Mouse (Mus musculus): ENCODE data around the gene Creld1.

The Creld1 gene

DNA sequence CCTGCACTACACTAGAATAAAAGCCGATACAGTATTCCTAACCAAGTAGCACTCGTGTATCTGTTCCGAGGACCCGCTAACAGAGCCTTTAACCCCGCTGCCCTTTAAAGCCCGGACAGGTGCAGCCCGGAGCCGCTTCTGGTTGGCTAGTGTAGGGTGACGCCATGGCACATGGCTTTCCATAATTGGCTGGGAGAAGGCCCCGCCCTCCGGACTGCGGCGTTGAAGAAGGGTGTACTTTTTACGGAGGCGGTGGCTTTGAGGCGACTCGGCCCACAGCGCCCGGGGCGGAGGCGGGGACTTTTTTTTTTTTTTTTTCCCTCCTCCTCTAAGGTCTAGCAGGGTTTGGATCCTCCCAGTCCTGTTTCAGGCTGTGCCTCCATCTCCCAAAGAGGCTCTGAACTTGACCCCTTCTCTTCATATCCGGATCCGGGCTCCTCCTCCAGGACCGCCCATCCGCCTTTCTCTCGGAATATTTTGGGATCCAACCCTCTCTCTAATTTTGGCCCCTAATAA lies at the start of gene Creld1:
TSS of gene Creld1 (plus strand) at position 198 of the 516 bp plus-strand sequence.
- peak; percentile 92 to 93 for DNase-seq (ENCODE audit: low spot score in 2 of 2)

DNA sequence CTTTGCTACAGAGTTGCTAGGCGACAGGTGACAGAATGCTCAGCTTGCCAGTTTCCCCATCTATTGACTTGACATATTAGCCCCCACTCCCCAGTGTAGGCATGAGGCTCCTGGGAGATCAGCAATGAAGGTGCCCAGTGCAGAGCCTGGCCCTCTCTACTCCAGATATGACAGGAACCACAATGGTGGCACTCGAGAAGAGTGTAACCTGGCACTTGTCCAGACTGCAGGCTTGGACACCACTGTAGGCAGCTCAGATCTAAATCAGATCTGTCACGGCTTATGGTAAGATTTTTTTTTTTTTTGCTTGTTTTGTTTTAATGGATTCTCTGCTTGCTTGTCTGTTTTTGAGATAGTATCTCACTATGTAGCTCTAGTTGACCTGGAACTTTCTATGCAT lies 49.4 kb upstream of the Creld1 start:
- DNase-seq (ENCODE audit: low spot score in 2 of 2), result no peak

DNA sequence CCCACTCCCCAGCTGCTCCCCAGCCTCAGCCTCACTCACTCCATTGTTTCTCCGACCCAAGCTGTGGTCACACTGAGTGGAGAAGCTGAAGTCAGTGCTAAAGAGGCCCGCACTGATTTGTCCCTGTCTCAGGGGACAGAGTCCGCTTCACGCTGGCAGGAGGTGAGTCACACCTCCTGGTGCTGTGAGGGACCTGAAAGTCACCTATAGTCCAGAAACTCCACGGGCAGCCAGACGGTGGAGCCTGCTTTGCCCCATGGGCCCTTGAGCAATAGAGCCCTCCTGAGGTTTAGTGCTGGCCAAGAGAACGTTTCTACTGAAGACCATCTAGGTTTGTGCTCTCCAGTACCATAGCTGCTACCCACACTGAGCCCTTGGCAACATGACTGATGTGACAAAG lies 48.4 kb upstream of the Creld1 start:
- no peak for DNase-seq (ENCODE audit: low spot score in 2 of 2)

DNA sequence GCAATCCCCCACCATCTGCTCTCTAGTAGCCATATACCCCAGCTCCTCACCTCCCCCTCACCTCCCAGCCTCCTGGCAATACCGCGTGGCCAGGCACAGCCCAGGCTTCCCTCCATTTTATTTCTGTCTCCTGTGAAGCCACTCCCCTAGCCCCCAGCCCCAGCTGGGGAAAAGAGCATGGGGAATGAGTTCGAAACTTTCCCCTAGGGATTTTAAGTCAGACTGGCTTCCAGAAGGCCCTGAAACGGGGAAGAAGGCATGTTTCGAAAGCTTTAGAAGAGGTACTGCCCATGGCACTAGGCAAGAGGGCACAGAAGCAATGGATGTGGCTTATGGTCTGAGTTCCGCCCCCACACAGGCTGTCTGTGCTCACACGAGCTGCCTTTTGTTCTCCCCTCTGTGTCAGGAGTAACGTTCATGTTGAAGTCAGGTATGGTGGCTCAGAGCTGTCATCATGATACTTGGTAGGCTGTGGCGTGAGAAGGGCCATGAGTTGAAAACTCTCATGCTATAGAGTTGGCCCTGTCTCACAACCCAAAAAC lies 47.4 kb upstream of the Creld1 start, which contains the start of gene Cidec:
TSS of gene Cidec (minus strand) at position 97 of the 542 bp plus-strand sequence.
- no peak for DNase-seq (ENCODE audit: low spot score in 2 of 2)

DNA sequence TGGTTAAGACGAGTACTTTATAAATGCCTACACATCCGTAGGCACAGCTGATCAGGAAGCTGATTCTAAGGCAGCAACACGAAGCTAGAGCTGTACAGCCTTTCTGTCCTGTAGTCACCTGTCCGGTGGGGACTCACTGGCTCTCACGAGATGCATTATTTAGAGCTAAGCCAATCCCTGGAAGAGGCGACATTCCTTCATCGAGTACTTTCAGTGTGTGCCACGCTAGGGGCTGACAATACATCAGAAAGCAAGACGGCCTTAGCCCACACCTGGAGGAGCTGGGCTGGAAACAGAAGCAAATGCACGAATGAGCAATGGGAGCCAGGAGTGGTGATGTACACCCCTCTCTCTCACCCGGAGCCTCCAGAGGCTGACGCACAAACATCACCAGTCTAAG lies 46.0 kb upstream of the Creld1 start:
- no peak for DNase-seq (ENCODE audit: low spot score in 2 of 2)

DNA sequence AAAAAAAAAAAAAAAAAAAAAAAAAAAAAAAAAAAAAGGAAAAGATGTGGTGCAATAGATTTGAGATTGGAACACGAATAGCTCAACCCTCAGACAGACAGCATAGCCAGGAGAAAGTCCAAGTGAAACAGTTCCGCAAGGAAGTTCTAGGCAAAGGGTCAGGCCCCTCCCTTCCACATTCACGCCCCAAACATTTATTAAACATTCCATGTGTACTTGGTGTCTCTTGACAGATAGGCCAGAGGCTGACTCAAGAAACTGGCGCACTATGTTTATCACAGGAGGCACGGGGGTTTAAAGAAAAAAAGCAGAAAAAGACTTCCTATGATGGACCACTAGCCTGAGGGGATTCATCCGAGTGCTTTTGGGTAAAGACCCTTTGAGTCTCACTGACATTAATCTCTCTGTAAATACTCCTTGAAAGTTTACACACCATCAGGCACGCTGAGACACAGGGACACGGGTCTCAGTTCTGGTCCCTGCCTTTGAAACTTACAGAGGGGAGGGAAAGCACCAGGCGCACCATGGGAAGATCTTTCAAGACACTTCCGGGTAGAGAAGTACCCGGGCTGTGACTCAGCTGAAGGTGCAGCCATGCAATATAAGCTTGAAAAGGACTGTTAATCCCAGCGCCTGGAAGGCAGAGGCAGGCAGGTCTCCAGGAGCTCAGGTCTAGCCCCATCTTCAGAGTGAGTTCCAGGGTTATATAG lies 44.2 kb upstream of the Creld1 start:
- DNase-seq (ENCODE audit: low spot score in 2 of 2), result no peak

DNA sequence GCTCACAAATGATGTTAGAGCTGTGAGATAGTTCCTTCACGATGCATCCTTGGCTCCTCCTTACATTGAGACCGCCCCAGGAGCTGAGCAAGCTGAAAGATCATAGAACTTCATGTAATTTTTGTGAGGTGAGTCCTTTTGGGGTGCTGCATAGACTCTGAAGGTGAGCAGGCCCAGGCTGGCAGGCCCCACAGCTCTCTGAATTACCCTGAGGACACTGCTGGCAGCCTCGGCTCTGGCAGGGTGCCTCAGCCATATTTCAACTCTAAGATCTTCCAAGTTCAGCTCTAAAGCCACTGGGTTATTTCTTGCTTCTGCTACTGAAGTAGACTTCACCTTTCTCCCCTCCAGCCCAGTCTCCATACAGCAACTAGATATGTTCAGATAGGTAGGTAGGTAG lies 42.4 kb upstream of the Creld1 start:
- no peak for DNase-seq (ENCODE audit: low spot score in 2 of 2)

DNA sequence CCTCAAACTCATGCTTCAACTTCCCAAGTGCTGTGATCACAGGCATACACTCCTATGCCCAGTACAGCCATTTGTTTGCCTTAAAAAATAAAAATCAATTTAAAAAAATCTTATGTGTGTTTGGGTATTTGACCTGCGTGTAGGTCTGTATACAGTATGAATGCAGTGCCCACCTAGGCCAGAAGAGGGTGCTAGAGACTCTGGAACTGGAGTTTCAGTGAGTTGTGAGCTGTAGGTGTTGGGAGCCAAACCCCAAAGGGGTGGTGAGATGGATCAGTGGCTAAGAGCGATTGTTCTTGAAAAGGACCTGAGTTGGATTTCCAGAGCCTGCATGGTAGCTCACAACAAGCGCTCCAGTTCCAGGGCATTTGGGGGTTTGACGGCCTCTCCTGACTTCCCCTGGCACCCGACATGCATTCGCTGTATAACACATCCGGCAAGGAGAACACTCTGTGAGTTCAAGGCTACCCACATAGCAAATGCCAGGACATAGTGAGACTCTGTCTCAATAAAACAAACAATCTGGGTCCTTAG lies 41.9 kb upstream of the Creld1 start:
- peak; percentile 77 to 88 for DNase-seq (ENCODE audit: low spot score in 2 of 2)

DNA sequence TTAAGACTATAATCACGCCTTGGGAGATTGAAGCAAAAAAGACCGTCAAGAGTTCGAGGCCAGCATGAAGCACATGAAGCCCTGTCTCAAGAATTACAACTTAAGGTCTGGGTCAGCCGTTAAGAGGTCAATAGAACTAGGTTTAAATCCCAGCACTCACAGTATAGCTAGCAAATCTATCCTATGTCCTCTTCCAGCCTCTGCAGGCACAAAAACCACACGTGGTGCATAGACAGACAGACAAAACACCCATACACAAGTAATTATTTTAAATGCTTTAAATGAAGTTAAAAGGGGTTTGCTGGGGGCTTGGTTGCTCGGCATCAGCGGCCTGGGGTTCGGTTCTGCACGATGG lies 41.0 kb upstream of the Creld1 start:
- no peak for DNase-seq (ENCODE audit: low spot score in 2 of 2)

DNA sequence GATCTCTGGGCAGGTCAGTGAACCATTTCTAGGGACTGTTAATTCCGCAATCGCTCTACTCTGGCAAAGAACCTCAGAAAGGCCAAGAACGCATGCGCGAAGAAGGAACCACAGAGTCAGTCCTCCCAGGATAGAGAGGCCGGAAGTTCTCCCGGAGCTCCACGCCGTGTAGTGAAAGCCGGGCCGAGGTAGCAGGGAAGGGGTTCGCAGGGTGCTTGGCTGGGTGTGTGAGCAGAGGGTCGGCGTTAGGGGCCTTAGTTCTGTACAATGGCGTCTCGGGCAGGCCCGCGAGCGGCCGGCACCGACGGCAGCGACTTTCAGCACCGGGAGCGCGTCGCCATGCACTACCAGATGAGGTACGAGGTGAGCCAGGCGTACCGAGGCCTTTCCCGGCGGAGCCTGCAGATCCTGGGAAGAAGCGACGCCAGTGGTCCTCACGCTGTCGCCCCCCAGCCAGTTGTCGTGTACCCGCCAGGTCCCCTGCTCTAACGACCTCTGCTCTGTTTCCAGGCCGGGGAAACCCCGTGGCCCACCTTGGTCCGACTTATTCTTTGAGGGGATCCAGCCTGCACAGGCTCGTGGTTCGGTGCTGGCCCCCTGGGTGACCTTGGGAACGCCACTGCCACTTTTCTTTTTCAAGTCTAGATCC lies 40.5 kb upstream of the Creld1 start, which contains the start of gene Jagn1:
TSS of gene Jagn1 (plus strand) at position 128 of the 649 bp plus-strand sequence.
- peak; percentile 91 to 96 for DNase-seq (ENCODE audit: low spot score in 2 of 2)

DNA sequence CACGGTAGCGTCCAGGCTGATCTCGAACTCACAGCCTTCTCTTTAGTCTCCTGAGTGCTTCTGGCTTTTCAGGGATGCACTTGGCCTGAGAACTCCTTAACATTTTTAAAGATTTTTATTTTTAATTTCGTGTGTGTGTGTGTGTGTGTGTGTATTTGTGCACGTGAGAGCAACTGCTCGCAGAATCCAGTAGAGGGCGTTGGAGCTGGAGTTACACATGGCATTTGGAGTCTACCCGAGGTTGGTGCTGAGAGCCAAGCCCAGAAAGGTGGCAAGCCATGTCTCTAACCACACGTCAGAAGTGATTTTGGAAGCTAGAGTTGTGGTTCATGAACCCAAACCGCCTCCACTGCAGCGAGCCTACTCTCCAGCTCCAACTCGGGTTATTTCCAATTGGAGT lies 40.0 kb upstream of the Creld1 start:
- no peak for DNase-seq (ENCODE audit: low spot score in 2 of 2)

DNA sequence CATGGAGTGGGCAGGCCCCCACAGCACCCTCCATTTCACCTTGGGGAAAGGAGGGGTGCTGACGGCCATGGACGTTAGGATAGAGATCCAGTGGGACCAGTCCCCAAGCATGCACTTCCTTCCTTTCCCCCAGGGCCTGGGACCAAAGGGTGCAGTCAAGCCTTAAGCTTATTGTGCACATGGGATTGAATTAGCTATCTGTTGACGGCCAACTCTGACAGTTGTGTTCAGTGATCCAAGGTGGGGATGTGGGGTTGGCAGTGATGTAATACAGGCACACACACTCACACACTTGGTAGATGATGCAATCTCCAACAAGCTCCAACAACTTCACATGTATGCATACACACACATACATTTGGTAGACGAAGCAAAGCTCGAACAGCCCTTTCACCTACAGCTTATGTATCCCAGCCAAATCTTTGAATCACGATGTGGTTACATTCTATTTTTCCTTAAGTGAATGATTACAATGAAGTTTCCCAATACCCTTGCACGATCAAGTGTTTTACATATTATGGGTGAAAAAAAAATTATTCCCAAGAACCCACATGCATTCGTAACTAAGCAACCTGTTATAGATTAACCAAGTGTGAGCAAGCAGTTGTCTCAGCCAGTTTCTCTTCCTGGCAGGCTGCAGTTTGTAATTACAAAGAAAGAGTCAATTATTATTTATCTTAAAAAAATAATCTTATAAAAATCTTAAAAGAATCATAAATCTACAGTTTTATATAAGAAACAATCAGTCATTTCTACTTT lies 38.7 kb upstream of the Creld1 start:
- no peak for DNase-seq (ENCODE audit: low spot score in 2 of 2)

DNA sequence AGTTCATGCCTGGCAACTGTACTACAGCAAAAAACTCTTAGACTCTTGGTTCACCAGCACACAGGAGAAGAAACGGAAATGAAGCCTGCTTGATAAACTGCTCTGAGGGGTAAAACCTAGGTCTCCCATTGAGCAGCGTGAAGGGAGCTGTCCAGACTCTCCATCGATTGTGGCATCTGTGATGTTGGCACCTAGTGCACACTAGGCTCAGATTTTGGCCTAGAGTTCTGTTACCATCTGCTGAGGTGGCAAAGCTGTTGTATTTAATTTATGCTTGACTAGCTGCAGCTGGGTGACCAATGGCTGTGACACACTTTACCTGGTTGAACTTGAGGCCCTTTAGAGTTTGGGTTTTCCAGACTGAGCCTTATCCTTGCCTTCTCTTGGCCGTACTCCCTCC lies 35.5 kb upstream of the Creld1 start:
- no peak for DNase-seq (ENCODE audit: low spot score in 2 of 2)

DNA sequence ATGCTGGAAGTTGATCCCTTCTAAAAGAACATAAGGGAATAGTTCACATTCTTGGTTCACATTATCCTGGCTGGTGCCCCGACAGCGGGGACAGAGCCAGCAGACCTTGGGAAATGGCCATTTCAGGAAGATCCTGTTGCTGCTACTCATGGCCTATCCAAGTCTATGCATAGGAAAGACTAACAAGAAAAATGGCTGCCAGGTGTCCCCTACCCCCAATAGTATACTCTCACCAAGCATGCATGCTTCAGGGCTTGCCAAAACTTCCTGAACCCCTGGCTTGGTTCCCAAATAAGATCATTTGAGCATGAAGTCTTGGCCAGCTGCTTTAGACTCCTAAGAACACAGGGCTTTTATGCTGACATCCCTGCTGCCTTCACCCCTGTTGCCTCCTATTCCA lies 31.3 kb upstream of the Creld1 start:
- no peak for DNase-seq (ENCODE audit: low spot score in 2 of 2)

DNA sequence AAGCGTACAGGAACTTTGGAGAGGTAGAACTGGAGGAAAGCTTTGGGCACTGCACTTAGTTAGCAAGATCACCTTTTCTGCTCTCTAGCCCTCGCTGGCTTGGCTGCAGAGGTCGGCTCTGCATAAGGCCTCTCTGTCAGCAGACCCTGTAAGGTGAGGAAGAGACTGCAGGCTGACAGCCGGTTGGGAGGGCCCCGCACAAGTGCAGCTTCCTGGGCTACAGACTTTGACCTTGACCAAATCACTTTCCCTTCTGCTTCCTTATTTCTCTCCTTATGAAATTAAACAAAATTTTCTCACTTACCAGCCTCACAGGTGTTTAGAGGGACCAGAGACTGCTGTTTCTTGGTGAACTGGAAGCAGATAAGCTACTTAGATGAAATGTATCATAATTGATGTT lies 28.1 kb upstream of the Creld1 start:
- DNase-seq (ENCODE audit: low spot score in 2 of 2), result no peak

DNA sequence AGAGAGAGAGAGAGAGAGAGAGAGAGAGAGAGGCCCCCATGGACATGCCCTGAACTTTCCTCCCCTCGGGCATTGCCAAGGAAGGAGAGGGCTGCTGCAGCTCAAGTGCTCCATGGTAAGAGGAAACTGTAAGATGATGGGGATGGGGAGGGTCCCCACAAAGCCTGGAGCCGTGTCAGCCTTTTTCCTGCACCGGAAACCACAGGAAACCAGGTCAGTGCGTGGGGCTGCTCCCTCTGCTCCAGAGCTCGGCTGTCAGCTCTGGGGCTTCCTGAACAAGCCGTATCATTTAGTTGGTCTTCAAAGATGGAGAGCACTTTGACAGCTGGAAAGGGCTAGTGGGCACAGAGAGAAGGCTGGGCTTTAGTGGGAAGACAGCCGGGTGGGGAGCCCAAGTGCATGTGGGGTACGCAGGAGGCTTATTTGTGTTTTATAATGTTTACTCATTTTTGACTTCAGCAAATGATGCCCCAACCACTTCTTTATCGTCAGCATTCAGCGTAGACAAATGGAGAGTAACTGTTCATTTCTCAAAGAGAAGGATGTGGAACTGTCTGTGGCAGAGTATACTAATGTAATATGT lies 25.1 kb upstream of the Creld1 start, which contains the start of gene Il17re:
TSS of gene Il17re (plus strand) at position 533 of the 583 bp plus-strand sequence.
- no peak for DNase-seq (ENCODE audit: low spot score in 2 of 2)

DNA sequence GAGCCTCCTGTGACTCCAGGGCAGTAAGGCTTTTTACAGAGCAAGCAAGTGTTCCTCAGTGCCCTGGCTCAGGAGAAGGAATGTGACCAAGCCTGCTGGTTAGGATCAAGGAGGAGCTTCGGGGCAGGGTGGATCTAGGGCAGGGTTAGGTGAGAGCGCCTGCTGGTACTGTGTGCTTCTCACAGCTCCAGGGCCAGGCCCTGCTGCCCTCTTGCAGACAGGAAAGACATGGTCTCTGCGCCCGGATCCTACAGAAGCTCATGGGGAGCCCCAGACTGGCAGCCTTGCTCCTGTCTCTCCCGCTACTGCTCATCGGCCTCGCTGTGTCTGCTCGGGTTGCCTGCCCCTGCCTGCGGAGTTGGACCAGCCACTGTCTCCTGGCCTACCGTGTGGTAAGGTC lies 24.5 kb upstream of the Creld1 start:
- no peak for DNase-seq (ENCODE audit: low spot score in 2 of 2)

DNA sequence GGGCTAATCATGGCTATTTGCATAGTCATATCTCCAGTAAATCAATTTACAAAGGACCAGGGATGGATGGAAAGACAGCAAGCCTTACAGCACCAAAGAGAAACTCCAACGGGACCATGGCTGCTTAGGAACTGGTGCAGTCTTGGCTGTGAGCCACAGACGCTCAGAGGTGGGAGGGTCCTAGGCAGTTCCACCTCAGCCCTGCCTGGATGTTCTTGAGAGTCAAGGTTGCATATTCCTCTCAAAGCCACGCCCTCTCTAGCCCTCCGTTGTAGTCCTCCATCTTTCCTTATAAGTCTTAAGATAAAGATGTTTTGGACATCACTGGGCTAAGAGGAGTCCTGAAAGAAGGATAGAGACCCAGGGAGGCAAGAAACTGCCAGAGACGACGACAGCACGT lies 19.1 kb upstream of the Creld1 start:
- no peak for DNase-seq (ENCODE audit: low spot score in 2 of 2)

DNA sequence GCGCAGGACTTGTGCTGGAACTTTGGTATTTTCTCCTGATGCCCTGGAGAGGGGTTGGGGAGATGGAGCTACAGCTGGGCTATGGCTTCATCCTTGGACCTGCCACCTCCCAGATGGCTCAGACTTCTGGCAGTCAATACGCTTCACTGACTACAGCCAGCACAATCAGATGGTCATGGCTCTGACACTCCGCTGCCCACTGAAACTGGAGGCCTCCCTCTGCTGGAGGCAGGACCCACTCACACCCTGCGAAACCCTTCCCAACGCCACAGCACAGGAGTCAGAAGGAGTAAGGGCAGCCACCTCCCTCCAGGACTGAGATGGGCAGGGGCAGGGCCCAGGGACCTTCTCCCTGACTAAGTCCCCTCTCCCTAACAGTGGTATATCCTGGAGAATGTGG lies 17.5 kb upstream of the Creld1 start:
- no peak for DNase-seq (ENCODE audit: low spot score in 2 of 2)

DNA sequence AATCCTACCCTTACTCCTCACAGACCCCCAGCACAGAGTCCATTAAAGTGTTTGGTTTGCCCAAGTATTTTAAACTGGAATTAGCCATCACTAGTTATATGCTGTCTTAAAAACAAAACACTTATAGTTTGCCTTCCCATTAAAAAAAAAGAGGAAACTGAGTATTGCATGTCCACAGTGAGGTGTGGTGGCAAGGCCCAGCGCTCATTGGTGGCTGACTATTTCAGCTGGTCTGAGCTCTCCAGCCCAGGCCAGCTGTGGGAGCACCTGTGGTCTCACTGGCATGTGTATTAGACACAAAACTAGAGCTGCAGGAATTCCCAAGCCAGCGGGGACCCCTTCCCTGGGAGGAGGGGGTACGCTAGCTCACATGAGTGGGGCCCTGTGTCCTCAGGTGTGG lies 14.6 kb upstream of the Creld1 start:
- DNase-seq (ENCODE audit: low spot score in 2 of 2), result no peak

DNA sequence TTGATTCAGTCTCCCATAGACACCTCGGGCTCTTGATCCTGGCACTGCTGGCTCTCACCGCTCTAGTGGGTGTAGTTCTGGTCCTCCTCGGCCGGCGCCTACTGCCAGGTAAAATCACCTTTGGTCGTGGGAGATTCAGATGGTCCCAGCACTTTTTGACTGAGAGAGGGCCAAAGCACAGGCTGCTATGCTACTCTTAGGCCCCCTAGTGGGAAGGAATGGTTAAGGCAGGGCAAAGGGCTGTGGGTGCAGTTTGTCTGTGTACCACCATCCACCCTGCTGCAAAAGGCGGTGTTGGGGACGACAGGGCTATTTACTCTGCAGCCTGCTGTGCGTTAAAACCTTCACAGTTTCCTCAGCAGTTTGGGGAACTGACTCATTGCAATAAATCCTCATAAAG lies 14.1 kb upstream of the Creld1 start:
- peak; percentile 74 to 86 for DNase-seq (ENCODE audit: low spot score in 2 of 2)

DNA sequence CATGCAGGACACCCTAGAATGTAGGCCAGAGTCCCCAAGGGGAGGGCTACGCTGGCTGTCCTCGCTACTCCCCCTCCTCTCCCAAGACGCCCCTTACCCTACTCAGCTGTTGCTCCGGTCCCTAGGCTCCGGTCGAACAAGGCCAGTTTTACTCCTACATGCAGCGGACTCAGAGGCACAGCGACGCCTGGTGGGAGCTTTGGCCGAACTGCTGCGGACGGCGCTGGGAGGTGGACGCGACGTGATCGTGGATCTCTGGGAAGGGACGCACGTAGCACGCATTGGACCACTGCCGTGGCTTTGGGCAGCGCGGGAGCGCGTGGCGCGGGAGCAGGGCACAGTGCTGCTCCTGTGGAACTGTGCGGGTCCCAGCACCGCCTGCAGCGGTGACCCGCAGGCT lies 13.7 kb upstream of the Creld1 start:
- peak; percentile 65 to 84 for DNase-seq (ENCODE audit: low spot score in 2 of 2)
